Mouse (Mus musculus) adrenal gland, postnatal 10 days (tissue): Measurements from ENCODE around the gene Gsx2. TPM values are rescaled to one million over a fixed set of nuclear protein-coding genes. Genes with fewer than 3 reads are reported as not detected.

Source experiments
- DNase-seq: peaks from one replicate; pipeline ENCODE4 v3.0.0; 2021; ENCODE audit warnings: mixed read lengths
- total RNA-seq, 2 experiments: library from RNA; stranded (reverse); gene quantifications; 2 replicates each; pipeline ENCODE4 v1.2.3; 2021

The Gsx2 gene
- total RNA-seq, 2 experiments from 2014 or later = not detected

DNA sequence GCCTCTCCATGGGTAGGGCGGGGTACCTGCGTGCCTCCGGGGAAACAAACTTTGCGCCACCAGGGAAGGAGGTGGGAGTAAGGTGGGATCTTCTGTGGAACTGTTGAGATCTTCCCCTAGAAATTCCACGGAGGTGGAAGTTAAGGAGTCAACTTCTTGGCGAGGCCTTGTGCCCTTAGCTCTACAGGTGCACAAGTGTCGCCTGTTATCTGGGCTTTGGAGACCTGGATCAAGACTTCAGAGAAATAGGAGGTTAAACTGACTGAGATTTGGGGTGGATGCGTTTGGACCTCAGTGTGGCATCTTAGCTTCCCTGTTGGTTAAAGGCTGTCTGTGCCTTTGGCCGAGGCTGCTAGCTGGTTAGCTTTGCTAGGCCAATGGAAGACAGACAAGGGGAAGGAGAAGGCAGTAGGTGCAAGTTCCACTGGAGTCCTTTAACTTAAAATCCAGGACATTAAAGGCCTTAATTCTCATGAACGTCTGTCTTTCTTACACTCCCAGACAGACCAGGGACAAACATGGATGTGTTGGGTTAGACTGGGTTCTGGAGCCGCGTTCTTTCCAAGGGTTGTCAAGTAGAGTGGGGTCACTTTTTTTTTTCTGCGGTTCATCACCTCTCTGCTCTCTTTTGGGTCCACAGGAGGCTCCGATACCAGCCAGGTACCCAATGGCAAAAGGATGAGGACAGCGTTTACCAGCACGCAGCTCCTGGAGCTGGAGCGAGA lies 1.1 kb downstream of the Gsx2 start:
- no peak for DNase-seq

DNA sequence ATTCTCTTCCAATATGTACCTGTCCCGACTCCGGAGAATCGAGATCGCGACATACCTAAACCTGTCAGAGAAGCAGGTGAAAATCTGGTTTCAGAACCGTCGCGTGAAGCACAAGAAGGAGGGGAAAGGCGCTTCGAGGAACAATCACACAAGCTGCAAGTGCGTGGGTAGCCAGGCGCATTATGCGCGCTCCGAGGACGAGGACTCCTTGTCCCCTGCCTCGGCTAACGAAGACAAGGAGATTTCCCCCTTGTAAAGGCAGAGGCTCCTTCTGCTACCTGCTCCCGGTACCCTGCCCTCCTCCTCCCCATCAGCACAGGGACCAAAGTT lies 1.6 kb downstream of the Gsx2 start:
- DNase-seq = no peak

DNA sequence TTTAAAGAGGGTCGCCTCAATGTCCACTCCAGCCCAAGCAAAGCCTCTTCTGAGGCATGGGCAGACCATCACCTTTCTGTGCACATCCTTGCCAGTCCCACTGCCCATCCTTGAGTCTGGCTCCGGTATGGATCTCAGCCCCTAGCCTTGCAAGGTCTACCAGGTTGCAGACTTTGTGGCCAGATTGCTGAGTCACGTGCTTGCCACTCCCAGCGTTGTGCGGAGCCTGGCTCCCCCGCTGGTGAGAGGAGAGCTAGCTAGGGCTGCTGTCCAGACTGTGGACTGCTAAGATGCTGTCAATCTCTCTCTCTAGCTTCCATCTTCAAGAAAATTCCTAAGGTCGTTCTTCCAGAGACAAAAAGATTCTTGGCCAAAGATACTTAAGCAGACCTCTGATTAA lies 4.2 kb downstream of the Gsx2 start:
- DNase-seq = no peak

DNA sequence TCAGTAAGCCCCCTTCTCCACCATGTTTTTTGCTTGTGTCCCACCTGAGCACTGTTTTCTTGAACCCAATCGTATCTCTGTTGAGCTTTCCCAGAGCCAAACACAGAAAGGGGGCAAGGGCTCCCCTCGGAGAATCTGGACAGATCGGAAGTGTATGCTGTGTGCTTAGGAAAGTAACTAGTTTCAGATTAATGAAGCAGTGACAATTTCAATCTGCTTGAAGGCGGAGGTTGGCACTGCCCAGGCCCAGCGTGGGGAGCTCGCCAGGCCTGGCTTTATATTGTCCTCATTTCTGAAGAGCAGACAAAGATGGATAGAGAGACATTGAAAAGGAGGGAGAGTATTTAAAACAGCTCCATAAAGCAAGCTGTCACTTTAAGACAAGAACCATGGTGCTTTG lies 7.0 kb downstream of the Gsx2 start:
- DNase-seq = no peak

DNA sequence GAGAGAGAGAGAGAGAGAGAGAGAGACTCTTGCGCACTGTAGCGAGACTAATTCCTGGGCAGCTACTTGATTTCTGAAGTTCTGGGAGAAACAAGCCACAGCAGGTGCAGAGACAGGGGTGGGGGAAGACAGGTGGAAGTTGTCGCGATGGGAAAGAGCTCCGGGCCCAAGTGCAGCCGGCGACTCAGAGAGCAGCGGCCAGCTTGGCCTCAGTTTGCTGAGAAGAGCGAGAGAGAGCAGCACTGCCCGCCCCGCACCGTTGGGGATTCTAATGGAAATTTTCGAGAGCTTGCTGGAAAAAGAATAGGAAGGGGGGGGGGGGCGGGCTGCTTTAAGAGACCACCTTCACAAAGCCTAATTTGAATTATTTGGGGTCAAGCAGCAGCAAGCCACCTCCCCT lies 7.7 kb downstream of the Gsx2 start:
- DNase-seq = no peak

DNA sequence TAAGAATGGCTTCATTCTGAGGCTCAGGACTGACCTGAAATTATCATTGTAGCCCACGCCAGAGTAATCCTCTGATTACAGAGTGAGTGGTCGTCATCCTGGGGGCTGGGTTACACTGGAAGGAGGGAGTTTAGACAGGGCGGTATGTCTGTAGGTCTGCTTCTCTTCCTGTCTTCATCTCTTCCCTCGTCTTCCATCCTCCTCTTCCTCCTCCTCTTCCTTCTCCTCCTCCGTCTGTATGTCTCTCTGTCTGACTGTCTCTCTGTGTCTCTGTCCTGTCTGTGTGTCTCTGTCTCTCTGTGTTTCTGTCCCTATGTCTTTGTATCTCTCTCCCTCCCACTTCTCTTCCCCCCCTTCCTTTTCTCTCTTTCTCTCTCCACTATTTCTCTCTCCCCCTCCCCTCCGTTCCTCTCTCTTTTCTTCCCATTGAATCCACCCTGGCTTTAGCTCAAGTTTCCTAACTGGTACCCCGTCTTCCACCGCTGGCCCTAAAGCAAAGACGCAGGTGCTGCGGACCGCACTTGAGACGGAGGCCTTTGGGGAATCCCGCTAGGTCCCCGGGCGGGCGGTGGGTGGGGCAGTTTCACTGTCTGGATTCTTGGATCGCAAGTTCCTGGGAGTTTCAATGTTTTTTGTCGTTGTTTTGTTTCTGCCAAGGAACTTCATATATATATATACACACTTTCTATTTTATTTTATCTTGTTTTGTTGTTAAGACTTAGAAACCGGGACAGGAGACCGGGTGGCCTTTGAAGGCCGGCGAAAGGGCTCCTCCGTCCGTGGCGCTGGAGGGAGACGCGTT lies 8.4 kb downstream of the Gsx2 start:
- no peak for DNase-seq

DNA sequence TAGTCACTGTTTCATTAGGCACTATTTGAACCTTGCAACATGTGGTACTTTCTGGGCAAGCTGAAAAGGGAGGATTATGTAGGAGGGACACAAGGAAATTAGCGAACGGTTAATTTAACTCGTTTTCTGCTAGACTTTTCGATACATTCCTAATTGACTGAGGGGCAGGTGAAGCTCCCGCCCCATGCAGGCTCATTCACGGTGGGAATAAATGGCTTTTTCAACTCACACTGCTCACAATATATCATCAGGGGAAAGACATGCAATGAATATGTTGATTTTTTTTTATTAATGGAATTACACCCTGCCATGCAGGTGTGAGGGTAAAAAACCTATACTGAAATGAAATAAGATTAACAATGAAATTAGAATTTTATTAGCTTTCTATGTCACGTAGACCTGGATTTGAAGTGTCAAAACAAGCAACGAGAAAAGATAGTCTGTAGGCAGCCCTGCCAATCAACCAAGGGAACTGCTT lies 9.0 kb downstream of the Gsx2 start:
- no peak for DNase-seq

DNA sequence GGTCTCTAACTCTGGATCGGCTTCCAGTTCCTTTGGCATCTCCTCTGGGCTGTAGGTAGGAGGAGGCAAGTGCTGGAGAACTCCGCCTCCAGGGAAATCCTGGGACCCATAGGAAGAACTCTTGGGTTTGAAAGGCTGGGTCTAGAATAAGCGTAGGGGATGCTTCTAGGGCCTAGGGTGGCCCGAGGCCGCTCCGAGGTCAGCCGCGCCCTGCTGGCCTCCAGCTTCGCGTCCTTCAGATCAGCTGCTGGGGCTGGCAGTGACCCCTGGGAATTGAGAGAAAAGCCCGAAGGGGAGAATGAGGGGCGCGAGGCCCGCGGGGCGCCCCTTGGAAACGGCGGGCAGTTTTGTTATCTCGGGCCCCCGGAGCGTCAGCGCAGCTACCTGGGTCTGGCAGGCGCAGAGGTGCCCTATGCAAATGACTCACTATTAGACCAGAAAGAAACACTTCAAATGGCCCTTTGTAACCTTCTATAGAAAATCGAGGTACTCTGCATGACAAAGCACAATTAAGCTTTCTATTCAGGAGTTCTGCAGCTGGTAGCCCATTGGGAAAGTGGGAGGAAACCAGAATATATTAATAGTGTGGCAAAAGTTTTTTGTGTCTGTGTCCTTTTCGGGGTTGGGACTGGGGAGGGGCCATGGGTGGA lies 9.6 kb downstream of the Gsx2 start:
- no peak for DNase-seq

DNA sequence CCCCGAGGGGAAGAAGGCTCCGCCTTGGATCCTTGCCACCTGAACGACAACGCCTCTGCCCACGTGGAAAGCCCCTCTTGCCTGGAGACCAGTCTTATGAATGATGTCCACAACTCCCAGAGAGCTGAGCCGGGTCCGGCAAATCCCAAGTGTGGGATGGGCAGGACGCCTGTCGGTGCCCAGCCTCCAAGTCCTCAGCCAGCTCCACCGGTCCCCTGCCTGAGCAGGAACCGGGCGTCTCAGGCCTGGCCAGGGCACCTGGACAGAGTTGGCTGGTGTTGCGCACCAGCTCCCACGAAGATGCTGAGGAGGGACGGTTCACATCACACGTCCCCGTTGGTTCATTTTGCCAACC lies 10.1 kb downstream of the Gsx2 start:
- no peak for DNase-seq

DNA sequence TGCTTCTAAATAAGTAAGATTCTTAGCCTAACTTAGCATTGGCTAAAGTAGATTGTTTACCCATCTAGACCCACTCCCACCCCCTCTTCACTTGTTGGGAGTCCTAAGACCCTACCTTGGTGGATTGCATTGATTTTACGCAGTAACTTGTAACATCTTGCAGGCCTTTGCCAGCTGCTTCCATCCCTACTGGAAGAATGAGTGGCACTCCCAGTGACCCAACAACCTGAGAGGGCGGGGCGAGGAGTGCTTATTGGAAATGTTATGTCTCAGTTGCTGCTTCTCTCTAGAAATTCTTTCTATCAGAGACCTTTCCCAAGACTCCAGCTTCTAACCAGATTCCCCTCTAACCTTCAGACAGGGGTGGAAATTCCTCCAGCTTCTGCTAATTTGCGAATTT lies 10.5 kb downstream of the Gsx2 start:
- DNase-seq = no peak

DNA sequence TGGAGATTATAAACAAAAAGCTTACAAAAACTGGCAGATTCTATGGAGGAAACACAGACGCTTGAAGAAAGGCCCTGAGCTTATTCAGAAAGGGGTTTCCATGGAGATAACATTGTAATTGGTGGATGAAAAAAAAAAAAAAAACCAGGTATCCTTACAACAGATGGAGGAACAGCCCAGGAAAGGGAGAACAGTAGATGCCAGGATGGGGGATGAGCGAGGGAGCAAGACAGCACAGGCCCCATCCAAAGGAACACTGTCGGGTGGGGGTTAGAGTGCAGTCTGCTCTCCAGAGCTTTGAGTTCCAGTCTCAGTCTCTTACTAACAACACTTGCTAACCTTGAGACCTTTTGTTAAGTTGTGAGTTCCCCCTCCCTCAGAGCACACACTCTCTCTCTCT lies 31.1 kb downstream of the Gsx2 start:
- no peak for DNase-seq

DNA sequence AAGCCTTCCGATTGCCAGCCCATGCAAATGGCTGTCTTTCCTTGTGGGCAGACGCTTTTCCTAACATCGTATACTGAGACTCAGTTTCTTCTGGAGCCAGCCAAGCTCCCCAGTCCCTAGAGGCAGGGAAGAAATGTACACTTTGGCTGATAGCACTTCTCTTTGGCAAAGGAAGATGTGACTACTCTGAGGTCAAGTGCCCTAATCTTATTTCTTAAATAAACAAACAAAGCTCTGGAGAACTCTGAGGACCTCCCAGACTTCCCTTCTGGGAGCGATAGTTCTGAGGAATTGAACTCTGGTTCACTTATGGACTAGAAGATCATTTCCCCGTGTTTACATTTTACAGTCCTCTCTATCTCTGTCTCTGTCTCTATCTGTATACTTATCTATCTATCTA lies 34.0 kb downstream of the Gsx2 start:
- DNase-seq = no peak

DNA sequence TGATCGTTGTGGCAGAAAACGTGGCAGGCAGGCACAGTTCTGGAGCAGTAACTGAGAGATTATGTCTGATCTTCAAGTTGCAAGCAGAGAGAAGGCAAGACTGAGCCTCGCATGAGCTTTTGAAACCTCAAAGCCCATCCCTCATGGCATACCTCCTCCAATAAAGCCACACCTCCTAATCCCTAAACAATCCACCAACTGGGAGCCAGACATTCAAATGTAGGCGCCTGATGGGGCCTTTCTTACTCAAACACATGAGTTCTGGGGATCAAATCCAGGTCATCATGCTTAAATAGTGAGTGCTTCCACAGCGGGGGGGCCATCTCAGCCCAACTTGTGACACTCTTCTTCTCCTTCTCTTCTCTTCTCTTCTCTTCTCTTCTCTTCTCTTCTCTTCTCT lies 36.4 kb downstream of the Gsx2 start:
- no peak for DNase-seq

DNA sequence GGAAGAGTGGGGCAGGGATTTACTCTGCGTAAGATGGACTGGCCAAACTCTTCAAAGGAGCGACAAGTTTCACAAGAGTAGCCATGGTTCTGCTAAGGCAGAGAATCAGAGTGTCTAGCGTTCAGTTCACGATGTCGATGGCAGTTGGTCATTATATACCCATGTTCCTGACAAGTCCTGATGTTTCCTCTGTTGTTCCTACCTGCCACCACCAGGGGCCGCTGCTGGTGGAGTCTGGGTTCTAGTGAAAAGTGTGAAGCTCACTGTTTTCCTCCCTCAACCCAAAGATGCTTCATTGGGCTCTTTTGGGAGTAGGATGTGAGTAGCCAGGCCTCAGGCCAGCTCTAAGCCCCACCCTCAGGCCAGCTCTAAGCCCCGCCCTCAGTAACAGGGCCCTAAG lies 43.4 kb downstream of the Gsx2 start:
- DNase-seq = peak; percentile 6

DNA sequence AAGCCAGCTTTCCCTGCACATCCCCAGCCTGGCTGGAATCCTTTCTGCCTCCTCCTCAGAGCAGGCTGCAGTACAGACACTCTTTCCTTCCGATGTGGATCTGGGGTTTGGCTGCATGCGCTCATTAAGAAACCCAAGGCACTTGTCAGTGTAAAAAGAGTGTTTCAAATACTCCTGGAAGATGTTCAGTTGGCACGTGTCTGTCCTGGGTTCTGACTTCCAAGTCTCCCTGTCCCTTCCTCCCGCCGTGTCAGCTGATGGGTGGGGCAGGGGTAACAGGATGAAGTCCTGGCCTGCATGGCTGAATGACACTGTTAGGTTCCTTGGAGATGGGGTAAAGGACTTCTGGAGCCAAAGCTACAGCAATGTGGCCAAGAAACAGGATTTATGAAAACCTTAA lies 46.2 kb downstream of the Gsx2 start:
- peak; percentile 27 for DNase-seq

Other genes with a start within 250 kb of the Gsx2 start
- gene Chic2, start 30.8 kb upstream of the Gsx2 start, total RNA-seq = 10 to 100 TPM; 34.2 to 38.2 TPM
- 10 to 100 TPM; 32.1 to 35.6 TPM for gene Pdgfra, start 76.7 kb downstream of the Gsx2 start, total RNA-seq